ENCODE assay signal across 20 mouse cellular contexts in genomic region chr9:52957245-52957644, GRCm38 (mm10).
DNase-seq lines count a peak whose midpoint lies in the region; ATAC-seq and TF ChIP-seq lines count a peak whose summit lies in the region.
"Had no signal": no experiment of that assay in that cellular context is flagged by ENCODE, and none has a peak within 500 bp of the region (broad histone marks: within the 10 kb centered on the region; RNA-seq: fewer than 3 reads in every experiment).

No protein-coding gene starts in this region.

- H3K9me3 ChIP-seq in kidney, embryonic 15.5 days (replicated peaks) = no peaks in the 10 kb centered on the region
- H3K9me3 ChIP-seq in midbrain, postnatal 0 days (ENCODE audit: low read length) = no peaks in the 10 kb centered on the region
- H3K9me3 ChIP-seq in midbrain, embryonic 16.5 days (replicated peaks; ENCODE audit: control insufficient read depth, low read length, poor library complexity, severe bottlenecking) = no peaks in the 10 kb centered on the region
- H3K9me3 ChIP-seq in embryonic facial prominence, embryonic 13.5 days = no peaks in the 10 kb centered on the region
- H3K9me3 ChIP-seq: hindbrain, embryonic 13.5 days; intestine, embryonic 15.5 days; liver, embryonic 12.5 days; lung, embryonic 15.5 days; midbrain, embryonic 10.5 days had no signal

- ATAC-seq in kidney, embryonic 15.5 days (replicated peaks; ENCODE audit: low FRiP score) = peak; percentile 69; the same call in 1 of the 2 replicates
- no peak for ATAC-seq in midbrain, postnatal 0 days (ENCODE audit: low FRiP score)
- ATAC-seq in midbrain, embryonic 16.5 days = no peak
- ATAC-seq in embryonic facial prominence, embryonic 13.5 days (ENCODE audit: insufficient number of reproducible peaks, insufficient read depth, low FRiP score, low TSS enrichment, low read depth) = 0 out of 2 replicates have a peak, but pooled peaks have one; percentile 15
- ATAC-seq: forebrain, postnatal 0 days; intestine, embryonic 15.5 days; liver, embryonic 12.5 days had no signal

- no peak overlapping the region for H3K4me2 ChIP-seq in kidney, embryonic 15.5 days
- no peak overlapping the region for H3K4me2 ChIP-seq in midbrain, postnatal 0 days (ENCODE audit: low read depth, low read length, poor library complexity, severe bottlenecking)
- H3K4me2 ChIP-seq in midbrain, embryonic 16.5 days (ENCODE audit: low read length) = no peak overlapping the region
- no peak overlapping the region for H3K4me2 ChIP-seq in embryonic facial prominence, embryonic 13.5 days
- H3K4me2 ChIP-seq: heart, embryonic 11.5 days; hindbrain, embryonic 13.5 days; intestine, embryonic 15.5 days; liver, embryonic 12.5 days; lung, embryonic 15.5 days had no signal

- H3K36me3 ChIP-seq in kidney, embryonic 15.5 days = no peaks in the 10 kb centered on the region
- H3K36me3 ChIP-seq in midbrain, postnatal 0 days (ENCODE audit: insufficient read depth, low read length) = no peaks in the 10 kb centered on the region
- no peaks in the 10 kb centered on the region for H3K36me3 ChIP-seq in midbrain, embryonic 16.5 days (ENCODE audit: control insufficient read depth, insufficient read depth, low read length)
- no peaks in the 10 kb centered on the region for H3K36me3 ChIP-seq in embryonic facial prominence, embryonic 13.5 days
- H3K36me3 ChIP-seq: hindbrain, embryonic 13.5 days; intestine, embryonic 15.5 days; liver, embryonic 12.5 days; lung, embryonic 15.5 days; midbrain, embryonic 10.5 days had no signal

- WGBS in kidney, embryonic 15.5 days = 45% methylated on average over 1 of the region's 1 CpGs
- WGBS in midbrain, postnatal 0 days = 84% methylated on average over 1 of the region's 1 CpGs
- WGBS in midbrain, embryonic 16.5 days = 90% methylated on average over 1 of the region's 1 CpGs
- WGBS in embryonic facial prominence, embryonic 13.5 days = 62% methylated on average over 1 of the region's 1 CpGs

- no peak overlapping the region for H3K9ac ChIP-seq in kidney, embryonic 15.5 days
- no peak overlapping the region for H3K9ac ChIP-seq in midbrain, postnatal 0 days (replicated peaks; ENCODE audit: low read length, poor library complexity, severe bottlenecking)
- H3K9ac ChIP-seq in midbrain, embryonic 16.5 days (ENCODE audit: low read depth, low read length) = no peak overlapping the region
- no peak overlapping the region for H3K9ac ChIP-seq in embryonic facial prominence, embryonic 13.5 days
- H3K9ac ChIP-seq: forebrain, postnatal 0 days; hindbrain, embryonic 13.5 days; intestine, embryonic 15.5 days; liver, embryonic 12.5 days; lung, embryonic 15.5 days had no signal

- no peaks in the 10 kb centered on the region for H3K27me3 ChIP-seq in kidney, embryonic 15.5 days
- no peaks in the 10 kb centered on the region for H3K27me3 ChIP-seq in midbrain, postnatal 0 days (ENCODE audit: insufficient read depth, low read length)
- no peaks in the 10 kb centered on the region for H3K27me3 ChIP-seq in midbrain, embryonic 16.5 days (ENCODE audit: control insufficient read depth, insufficient read depth, low read depth, low read length)
- no peaks in the 10 kb centered on the region for H3K27me3 ChIP-seq in embryonic facial prominence, embryonic 13.5 days
- H3K27me3 ChIP-seq: hindbrain, embryonic 13.5 days; intestine, embryonic 15.5 days; liver, embryonic 12.5 days; lung, embryonic 15.5 days had no signal

- H3K4me3 ChIP-seq in kidney, embryonic 15.5 days (replicated peaks) = no peak overlapping the region
- H3K4me3 ChIP-seq in midbrain, postnatal 0 days (ENCODE audit: low read depth, low read length) = no peak overlapping the region
- no peak overlapping the region for H3K4me3 ChIP-seq in midbrain, embryonic 16.5 days (ENCODE audit: low read depth, low read length)
- H3K4me3 ChIP-seq in embryonic facial prominence, embryonic 13.5 days = no peak overlapping the region
- H3K4me3 ChIP-seq: hindbrain, embryonic 13.5 days; intestine, embryonic 15.5 days; liver, embryonic 12.5 days; lung, embryonic 15.5 days; midbrain, embryonic 10.5 days had no signal

- H3K4me1 ChIP-seq in kidney, embryonic 15.5 days = no peaks in the 10 kb centered on the region
- no peaks in the 10 kb centered on the region for H3K4me1 ChIP-seq in midbrain, postnatal 0 days (ENCODE audit: insufficient read depth, low read length)
- no peaks in the 10 kb centered on the region for H3K4me1 ChIP-seq in midbrain, embryonic 16.5 days (ENCODE audit: control insufficient read depth, insufficient read depth, low read length)
- H3K4me1 ChIP-seq in embryonic facial prominence, embryonic 13.5 days = no peaks in the 10 kb centered on the region; the same call in 1 of the 2 replicates
- H3K4me1 ChIP-seq: hindbrain, embryonic 13.5 days; intestine, embryonic 15.5 days; liver, embryonic 12.5 days; lung, embryonic 15.5 days; midbrain, embryonic 10.5 days had no signal

- no peak for DNase-seq in kidney, postnatal 25 days
- DNase-seq in midbrain, postnatal 0 days (ENCODE audit: low spot score) = peak; percentile 29
- DNase-seq in cerebellum, postnatal 14 days = no peak
- no peak for DNase-seq in right cerebral cortex, postnatal 25 days
- DNase-seq: adrenal gland, postnatal 14 days; cerebellum, adult 11-12 months; forebrain, postnatal 0 days; heart, postnatal 14 days; left cerebral cortex, postnatal 4 days; right cerebral cortex, adult 18-20 months had no signal

- H3K27ac ChIP-seq in kidney, embryonic 15.5 days = no peak overlapping the region
- no peak overlapping the region for H3K27ac ChIP-seq in midbrain, postnatal 0 days (ENCODE audit: low read depth, low read length)
- no peak overlapping the region for H3K27ac ChIP-seq in midbrain, embryonic 16.5 days (ENCODE audit: low read length)
- no peak overlapping the region for H3K27ac ChIP-seq in embryonic facial prominence, embryonic 13.5 days
- H3K27ac ChIP-seq: hindbrain, embryonic 13.5 days; intestine, embryonic 15.5 days; liver, embryonic 12.5 days; lung, embryonic 15.5 days; macrophage; midbrain, embryonic 10.5 days had no signal

- no peak for TF ChIP-seq CTCF in midbrain, postnatal 0 days (IDR thresholded peaks at IDR 0.05)

Comparison
In these comparisons a context has a peak if more than half of its experiments do, and no peak if none do; other contexts are left out.
1. ATAC-seq: peak in kidney, embryonic 15.5 days (single experiment) and embryonic facial prominence, embryonic 13.5 days (single experiment); none in midbrain, postnatal 0 days (single experiment) and midbrain, embryonic 16.5 days (single experiment).